Mouse (Mus musculus): Measurements from ENCODE around the gene Trex1.
A peak's percentile ranks its signal among the peaks of the same experiment; 100 is the strongest.

The Trex1 gene

DNA sequence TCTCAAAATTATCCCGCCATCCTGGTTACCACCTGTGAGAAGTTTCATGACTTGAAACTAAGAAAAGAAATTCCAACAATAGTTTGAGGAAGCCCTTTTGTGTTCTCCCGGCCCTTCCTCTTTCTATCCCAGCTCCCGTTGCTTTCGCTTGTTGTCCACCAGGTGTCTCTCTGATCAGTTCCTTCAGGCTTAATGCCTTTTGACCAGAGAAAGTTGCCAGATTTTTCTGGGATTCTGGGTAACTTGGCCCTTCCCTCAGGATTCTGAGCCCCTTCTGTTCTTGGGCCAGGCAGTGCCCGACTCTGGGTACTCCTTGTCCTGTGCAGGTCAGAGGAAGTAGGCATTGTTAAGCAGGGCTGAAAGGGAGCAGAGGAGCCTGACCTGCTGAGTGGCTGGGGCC, 28.5 kb upstream of the Trex1 start:
- peak in 1 of 2 experiments; percentile 50 for DNase-seq (ENCODE audit: low spot score in 2 of 2)

DNA sequence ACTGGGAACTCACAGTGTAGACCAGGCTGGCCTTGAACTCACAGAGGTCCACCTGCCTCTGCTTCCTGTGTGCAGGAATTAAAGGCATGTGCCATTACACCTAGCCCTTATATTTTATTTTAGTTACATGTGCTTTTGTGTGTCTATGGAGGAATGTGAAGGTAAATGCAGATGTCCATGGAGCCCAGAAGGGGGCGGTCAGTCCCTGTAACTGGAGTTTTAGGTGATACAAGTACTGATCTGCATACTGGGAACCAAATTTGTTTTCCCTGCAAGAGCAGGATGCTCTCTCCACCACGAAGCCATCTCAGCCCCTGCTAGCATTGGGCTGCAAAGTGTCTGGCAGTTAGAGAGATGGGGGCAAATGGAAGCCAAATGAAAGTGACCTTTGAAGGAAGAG, 25.4 kb upstream of the Trex1 start:
- no peak for DNase-seq (ENCODE audit: low spot score in 2 of 2)

DNA sequence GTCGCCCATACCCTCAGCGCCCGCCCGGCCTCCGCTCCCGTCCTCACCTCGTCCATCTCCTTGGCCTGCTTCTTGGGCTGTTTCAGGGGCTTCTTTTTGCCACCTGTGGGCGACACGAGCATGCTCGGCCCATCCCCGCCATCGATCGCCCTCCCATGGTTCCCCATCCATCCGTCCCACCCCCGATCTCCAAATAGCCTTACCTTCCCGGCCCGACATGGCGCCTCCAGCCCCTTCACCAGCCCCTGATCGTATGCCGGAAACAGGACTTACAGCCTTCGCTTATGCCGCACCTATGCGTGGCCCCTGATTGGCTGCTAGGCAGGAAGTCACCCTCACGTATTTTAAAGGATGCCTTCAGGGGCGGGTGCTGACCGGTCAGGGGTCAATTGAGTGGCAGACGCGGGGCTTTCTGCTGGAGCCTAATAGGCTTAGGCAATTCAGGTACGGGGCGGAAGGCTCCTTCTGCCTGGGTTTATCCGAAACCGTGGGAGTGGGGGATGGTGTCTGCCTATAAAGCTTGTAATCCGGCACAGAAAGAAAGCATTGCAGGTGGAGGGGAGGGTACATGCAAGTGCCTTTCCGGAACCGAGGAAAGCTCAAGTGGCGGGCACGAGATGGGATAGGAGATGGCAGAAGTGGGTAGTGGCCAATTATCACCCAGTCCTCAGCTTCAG, 22.7 kb upstream of the Trex1 start, which contains the start of the genes Ccdc51 and Tma7:
TSS of gene Ccdc51 (plus strand) at position 370 of the 677 bp plus-strand sequence.
TSS of gene Tma7 (minus strand) at position 464 of the 677 bp plus-strand sequence.
- peak; percentile 89 to 91 for DNase-seq (ENCODE audit: low spot score in 2 of 2)

DNA sequence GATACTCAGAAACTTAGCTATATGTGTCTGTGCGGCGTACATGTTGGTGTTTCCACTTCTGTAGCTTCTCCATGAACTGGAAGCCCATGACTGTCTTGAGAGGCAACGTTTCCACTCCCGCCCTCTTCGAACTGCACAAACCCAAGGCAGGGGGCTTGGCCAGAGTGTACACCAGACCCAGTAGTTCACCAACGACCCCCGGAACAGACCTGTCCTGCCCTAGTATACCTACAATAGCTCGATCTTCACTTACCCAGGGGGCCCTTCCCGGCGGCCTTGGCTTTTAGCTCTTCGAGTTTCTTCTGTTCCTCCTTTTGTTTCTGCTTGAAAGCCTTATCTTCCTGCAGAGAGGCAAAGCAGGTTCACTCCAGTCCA, 22.2 kb upstream of the Trex1 start:
- DNase-seq (ENCODE audit: low spot score in 2 of 2), result no peak

DNA sequence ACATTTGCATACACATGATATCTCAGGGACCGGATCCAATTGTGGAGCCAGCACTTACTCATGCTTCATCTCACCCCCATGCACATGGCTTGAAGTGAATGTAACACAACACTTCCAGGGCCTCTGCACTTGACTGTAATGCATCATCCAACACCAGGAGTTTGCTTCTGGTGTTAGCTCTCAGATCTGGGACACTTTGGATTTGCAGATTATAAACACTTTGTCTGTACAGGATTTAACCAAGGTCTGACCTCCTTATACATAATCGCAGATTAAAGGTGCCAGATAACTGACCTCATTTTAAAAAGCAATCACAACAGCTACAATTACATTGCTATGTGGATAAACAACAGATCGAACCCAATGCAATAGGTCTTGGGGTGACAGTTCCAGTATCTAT, 21.0 kb upstream of the Trex1 start:
- no peak for DNase-seq (ENCODE audit: low spot score in 2 of 2)

DNA sequence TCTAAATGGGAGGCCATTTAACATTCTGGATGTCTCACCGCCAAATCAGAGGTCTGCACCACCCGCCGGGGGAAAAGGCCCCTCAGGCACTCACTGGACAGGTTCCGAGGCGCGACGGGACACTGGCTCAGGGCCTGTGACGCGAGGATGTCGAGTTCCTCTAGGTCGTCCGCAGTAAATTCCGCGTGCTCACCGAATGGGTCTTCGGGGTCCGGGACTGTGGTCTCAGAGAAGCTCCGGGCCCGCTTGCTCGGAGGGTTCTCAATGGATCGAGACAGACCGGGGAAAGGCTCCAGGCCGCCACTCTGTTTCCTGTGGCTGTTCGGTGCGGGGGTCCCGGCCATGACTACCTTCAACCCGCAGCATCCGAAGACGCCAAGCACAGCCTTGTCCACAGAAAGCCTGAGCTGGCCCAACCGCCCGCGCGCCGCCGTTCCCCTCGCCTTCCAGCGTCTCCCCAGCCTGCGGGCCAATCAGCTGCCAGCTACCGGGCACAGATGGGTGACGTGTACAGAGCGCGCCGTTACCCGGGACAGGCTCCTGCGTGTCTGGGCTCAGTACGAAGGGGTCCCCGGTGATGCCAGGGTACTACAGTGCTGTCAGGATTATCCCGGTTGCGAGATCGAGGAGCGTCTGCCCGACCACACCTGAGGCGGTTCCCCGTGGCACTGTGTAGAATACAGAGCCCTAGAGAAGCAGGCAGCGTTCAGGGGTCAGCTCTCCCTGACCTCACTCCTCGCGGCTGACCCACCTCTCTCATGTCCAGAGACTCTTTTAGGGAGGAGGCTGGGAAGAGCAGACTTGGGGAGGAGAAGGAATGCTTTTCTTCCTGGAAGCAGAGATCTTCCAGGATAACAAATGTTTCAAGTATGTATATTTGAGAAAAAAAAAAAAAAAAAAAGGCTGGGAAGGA, 14.4 kb upstream of the Trex1 start, which contains the start of gene Atrip:
TSS of gene Atrip (minus strand) at position 464 of the 913 bp plus-strand sequence.
- peak; percentile 93 for DNase-seq (ENCODE audit: low spot score in 2 of 2)

DNA sequence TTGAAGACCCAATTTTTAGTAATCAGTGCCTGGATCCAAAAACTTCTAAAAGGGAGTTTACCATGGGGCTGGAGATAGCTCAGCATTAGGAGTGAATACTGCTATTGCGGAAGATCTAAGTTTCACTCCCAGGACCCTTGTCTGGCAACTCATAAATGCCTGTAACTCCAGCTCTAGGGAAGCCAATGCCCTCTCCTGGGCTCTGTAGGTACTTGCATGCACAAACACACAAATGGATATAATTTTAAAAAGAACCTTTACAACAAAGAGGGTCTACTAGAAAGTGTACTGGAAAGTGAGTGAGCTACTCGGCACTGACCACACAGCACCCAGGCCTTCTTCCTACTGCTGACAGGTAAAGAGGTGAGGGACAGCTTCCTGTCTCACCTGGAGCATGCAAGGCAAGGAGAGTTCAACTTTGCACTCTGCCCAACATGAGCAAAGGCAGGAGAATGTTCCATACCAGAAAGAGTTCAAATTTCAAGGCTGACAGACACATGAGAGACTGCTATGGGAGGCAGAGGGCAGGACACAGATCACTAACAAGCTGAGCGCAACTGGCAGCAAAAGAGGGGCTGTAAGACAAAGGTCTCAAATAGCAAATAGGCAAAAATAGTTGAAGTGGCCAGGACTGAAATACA, 8.7 kb upstream of the Trex1 start:
- no peak for DNase-seq (ENCODE audit: low spot score in 2 of 2)

DNA sequence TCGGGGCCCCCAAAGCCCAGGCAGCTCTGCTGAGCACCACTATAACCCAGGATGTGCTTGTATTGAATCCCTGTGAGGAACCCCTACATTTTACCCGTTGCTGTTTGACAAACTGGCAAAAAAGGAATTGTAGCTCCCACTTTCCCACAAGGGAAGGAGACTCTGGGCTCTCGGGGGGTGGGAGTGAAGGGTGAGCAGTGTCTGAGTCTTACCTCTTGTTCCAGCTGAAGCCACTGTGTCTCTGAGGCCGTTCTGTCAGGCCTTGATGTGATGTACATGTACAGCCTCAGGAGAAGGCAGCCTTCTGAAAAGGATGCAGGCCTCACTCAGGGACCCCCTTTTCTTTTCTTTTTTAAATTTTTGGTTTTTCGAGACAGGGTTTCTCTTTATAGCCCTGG, 1.4 kb upstream of the Trex1 start:
- no peak for DNase-seq (ENCODE audit: low spot score in 2 of 2)

DNA sequence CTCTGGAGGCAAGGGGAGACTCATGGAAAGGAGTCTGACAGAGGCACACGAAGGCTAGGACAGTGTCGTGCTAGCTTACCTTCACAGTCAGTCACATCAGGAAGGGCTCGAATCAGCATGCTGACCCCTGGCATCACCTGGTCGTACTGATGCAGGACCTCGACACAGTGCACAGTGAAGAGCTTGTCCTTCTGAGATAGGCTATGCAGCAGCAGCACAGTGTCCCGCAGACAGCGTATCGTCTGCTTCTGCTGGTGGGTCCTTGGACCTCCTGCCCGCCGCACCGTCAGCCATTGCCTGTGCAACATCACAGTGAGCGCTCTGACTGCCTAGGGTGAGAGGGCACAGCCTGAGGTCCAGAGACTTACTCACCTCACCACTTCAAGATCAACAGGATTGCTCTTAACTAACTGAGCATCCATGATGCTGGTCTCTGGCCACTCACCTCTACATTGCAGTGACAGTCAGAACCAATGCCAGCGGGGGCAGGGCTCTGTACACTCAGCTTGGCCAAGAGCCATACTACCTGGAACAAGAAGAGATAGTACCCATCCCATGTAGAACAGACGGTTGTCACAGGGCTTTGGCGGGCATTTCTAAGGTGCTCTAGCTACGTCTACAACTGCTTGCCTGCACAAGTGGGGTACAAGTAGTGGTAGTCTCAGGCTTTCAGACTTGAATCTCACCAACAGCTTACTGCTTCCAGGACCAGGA, 807 bp upstream of the Trex1 start:
- no peak for DNase-seq (ENCODE audit: low spot score in 2 of 2)

DNA sequence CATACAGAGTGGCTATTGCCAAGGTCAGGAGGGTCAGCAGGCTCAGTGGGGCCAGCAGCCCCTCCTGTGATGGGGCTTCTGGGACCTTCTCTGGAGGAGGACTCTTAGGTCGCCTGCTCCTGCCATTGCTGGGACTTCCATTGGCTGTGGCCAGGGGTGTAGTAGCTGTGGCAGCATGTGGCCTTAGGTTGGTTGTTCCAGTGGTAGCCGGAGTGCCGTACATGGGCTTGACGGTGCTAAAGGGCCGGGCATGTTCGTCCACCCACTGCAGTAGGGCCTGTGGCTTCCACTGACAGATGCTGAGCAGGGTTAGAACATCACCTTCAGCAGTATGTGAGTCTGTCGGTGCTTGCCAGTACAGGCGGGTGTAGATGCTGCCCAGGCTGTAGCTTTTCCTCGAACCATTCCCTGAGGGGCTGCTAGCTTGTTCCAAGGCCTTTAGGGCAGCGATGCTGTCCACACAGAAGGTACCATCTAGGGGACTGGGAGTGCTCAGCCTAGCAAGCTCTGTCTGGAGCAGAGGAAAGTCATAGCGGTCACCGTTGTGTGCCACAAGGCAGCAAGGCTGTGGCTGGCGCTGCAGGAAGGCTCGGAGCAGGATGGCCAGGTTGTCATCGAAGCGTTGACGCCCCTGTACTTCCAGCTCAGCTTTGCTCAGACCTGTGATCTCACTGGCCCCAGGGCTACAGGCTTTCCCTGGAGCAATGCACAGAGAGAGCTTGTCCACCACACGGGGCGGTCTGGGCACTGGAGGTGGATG, 1.3 kb downstream of the Trex1 start:
- no peak for DNase-seq (ENCODE audit: low spot score in 2 of 2)

DNA sequence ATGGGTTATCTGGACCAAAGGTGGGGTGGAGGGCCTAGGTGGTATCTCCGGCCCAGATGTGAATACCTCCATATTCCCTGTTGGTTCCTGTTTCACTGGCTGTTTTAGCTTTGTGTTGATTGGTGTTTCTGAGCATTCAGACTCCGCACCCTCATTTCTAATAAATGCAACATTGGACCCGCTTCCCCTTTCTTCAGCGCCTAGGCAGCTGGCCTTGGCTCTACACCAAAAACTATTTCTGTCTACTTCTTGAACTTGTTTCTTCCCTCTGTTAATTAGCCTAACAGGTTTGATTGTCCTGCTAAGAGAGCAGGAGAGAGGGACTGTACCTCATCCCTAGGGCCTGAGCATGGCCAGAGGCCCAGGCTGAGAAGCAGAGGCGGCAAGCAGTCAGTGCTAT, 2.0 kb downstream of the Trex1 start:
- DNase-seq (ENCODE audit: low spot score in 2 of 2), result no peak

DNA sequence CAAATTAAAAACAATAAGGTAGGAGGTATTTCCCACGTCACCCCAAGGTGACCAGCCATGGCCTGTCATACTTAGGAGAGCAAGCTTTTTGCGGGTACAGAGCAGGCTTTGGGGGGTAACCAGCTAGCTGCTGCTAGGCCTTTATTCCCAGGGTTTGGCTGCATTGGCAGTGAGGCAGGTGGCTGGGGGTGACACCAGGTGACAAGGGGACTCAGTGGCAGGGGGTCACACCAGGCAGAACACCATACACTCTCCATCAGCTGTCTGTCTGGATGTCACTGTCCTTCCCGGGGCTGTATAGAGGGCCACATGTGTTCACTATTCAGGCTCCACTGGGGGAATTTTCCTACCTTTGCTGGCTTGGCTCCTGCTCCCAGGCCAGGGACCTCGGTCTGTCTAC, 2.6 kb downstream of the Trex1 start:
- no peak for DNase-seq (ENCODE audit: low spot score in 2 of 2)

DNA sequence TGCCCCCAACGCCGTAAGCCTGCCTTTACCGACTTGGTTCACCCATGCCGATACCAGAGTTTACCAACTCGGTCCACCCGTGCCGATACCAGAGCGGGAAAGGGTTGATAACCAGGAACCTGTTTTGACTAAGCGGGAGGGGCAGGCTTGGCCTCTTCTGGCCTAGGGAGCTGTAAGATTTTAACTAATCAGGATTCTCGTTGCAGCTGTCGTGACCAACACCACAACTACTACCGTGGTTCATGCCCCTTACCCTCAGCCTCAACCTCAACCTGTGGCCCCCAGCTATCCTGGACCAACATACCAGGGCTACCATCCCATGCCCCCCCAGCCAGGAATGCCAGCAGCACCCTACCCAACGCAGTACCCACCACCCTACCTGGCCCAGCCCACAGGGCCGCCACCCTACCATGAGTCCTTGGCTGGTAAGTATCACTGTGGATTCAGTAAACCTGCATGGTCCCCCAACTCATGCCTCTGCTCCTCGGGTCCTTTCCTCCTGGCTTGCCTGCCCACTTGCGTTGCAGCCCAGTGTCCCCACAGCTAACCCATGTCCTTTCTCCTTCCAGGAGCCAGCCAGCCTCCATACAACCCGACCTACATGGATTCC, 3.3 kb downstream of the Trex1 start:
- no peak for DNase-seq (ENCODE audit: low spot score in 2 of 2)

DNA sequence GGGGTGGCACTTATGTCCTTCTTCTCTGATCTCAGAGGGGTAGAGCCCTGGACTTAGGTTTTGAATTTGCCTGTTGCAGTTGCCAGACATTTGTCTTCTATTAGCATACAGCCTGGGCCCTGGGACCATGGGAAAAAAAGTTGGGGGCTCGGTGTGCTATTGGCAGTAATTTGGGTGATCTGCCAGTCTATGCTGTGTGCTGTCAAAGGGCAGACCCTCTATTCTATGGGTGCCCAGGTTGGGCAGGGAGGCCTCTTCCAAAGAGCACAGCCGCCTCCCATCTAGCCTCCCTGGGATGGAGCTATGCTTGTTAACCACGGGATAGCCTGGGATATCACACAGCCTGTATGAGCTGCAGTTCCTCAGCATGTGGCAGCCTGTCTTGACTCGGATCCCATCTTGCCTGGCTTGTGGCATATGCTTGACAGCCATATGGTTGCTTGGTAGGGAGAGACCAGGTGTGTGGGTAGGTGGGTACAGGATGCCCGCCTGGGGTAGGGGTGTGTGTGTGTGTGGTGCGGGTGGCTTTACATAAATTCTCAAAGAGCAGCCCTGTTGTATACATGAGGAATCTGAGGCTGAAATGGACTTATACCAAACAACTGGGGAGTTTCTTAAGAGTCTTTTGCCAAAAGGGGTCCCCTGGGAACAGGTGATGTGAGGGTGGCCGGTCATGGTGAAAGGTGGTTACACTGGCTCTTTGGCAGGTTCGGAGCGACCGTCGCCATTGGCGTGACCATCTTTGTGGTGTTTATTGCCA, 4.1 kb downstream of the Trex1 start:
- no peak for DNase-seq (ENCODE audit: low spot score in 2 of 2)

DNA sequence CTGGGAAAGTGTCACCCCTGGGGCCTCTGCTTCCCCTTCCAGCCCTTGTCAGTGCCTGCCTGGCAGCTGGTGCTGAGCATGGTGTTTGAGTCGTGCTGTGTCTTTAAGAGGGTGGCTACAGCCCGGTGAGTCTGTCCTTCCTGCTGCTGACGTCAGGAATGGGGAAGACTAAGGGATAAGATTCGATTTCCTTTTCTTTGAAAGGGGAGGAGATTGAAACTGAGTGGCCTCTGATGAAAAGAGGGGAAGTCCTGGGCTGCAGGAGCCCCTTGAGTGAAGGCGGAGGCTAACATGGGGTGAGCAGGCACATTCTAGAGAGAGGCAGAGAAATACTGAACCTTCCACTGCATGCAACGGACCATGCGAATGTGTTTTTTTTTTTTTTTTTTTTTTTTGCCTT, 4.8 kb downstream of the Trex1 start:
- peak; percentile 64 to 80 for DNase-seq (ENCODE audit: low spot score in 2 of 2)

DNA sequence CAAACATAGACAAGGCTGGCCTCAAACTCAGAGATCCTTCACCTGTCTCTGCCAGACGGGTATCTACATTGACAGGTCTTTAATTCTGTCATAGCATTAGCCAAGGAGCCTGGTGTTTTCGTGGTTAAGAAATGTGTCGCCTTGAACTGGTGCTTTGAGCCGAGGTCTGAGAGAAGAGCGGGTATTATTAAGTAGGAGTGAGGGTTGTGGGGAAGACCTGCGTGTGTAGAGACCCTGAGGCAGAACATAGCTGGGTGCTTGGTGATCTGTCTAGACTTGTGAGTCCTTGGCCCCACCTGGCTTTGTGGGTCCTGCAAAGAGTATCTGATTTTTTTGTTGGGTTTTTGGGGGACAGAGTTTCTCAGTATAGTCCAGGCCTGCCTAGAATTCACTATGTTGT, 5.7 kb downstream of the Trex1 start:
- DNase-seq (ENCODE audit: low spot score in 2 of 2), result no peak

DNA sequence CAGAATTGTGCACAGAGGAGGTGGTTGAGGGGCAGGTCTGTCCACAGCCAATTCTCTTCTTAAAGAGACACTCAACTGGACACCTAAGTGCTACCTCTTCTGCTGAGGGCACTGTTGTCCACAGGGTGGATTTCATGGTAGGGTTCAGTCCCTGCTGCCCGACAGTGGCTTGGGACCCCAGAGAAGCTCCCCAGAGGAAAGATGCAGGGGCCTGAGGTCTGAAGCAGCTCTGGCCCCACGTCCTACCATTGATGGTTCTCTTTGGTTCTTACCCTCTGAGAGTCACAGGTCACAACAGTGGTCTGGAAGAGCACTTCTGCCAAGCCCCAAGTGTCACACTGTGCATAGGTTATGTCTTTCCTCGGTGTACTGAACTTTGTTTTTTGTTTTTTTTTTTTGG, 6.2 kb downstream of the Trex1 start:
- no peak for DNase-seq (ENCODE audit: low spot score in 2 of 2)

DNA sequence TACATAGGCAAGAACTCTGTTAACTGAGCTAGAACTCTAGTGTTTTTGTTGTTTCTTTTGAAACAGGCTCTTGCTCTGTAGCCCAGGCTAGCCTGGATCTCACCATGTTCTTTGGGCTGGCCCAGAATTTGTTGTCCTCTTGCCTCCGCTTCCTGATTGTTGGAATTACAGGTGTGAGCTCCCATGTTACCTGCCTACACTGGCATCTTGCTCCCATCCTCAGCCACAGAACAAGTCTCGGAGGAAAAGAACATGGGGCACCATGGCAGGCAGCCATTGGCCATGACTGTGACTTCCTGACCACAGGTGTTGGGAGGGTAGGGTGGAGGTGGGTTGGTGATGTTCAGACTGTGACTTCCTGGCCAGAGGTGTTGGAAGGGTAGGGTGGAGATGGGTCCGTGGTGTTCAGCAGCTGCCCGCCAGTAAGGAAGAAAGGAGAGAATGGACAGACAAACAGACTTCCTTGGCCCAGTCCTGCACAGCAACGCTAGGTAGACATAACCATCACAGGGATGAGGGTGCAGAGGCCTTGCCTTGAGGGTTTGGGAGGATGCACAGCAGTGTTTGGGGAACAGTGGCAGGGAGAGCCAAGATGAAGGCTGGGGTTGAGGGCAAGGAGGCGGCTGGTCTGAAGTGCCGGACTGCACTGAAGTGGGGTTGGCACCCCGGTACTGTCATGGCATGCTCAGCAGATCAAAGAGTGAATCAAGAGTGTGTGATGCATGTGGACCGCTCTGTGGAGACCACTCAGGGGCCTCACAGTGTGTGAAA, 6.9 kb downstream of the Trex1 start:
- DNase-seq (ENCODE audit: low spot score in 2 of 2), result no peak
